Mouse (Mus musculus): ENCODE results near the gene Trim63.
"Not testable (repeated sequence)": the region's sequence is repeated elsewhere in the genome, so short reads cannot be mapped to it uniquely, and the experiment has no call there.

Gene Trim63

GRCm38 (mm10) chr4:134299498-134299810 lies 15.5 kb upstream of the Trim63 start:
- no peak for DNase-seq

GRCm38 (mm10) chr4:134300316-134300715 lies 14.6 kb upstream of the Trim63 start:
- DNase-seq = no peak

- no peak for DNase-seq
Measured at GRCm38 (mm10) chr4:134302084-134302483, 12.8 kb upstream of the Trim63 start.

GRCm38 (mm10) chr4:134306963-134307362 lies 8.0 kb upstream of the Trim63 start:
- no peak for DNase-seq

- no peak for DNase-seq
Measured at GRCm38 (mm10) chr4:134307367-134308072, 7.4 kb upstream of the Trim63 start.

- no peak for DNase-seq
Measured at GRCm38 (mm10) chr4:134310106-134310505, 4.8 kb upstream of the Trim63 start.

GRCm38 (mm10) chr4:134310656-134311055 lies 4.3 kb upstream of the Trim63 start:
- no peak for DNase-seq

- no peak for DNase-seq
Measured at GRCm38 (mm10) chr4:134311784-134312183, 3.1 kb upstream of the Trim63 start.

- DNase-seq = no peak
Measured at GRCm38 (mm10) chr4:134312341-134312740, 2.6 kb upstream of the Trim63 start.

GRCm38 (mm10) chr4:134312901-134313300 lies 2.0 kb upstream of the Trim63 start:
- no peak for DNase-seq

GRCm38 (mm10) chr4:134314081-134314655 lies 752 bp upstream of the Trim63 start:
- DNase-seq = no peak

GRCm38 (mm10) chr4:134315470-134315869 lies 550 bp downstream of the Trim63 start:
- no peak for DNase-seq

- DNase-seq = no peak
Measured at GRCm38 (mm10) chr4:134316390-134316789, 1.5 kb downstream of the Trim63 start.

- DNase-seq = no peak
Measured at GRCm38 (mm10) chr4:134319074-134319473, 4.2 kb downstream of the Trim63 start.

- no peak for DNase-seq
Measured at GRCm38 (mm10) chr4:134319674-134320073, 4.8 kb downstream of the Trim63 start.

GRCm38 (mm10) chr4:134321524-134321923 lies 6.6 kb downstream of the Trim63 start:
- no peak for DNase-seq

- no peak for DNase-seq
Measured at GRCm38 (mm10) chr4:134324655-134325054, 9.7 kb downstream of the Trim63 start.

- DNase-seq = no peak
Measured at GRCm38 (mm10) chr4:134326859-134327530, 12.1 kb downstream of the Trim63 start.

- DNase-seq = no peak
Measured at GRCm38 (mm10) chr4:134328151-134328550, 13.2 kb downstream of the Trim63 start.

- DNase-seq = no peak
Measured at GRCm38 (mm10) chr4:134328832-134329231, 13.9 kb downstream of the Trim63 start.

GRCm38 (mm10) chr4:134330281-134330680 lies 15.4 kb downstream of the Trim63 start:
- DNase-seq = no peak

GRCm38 (mm10) chr4:134341231-134341630 lies 26.3 kb downstream of the Trim63 start:
- not testable (repeated sequence) for DNase-seq

GRCm38 (mm10) chr4:134342213-134342779 lies 27.4 kb downstream of the Trim63 start:
- DNase-seq = no peak

All from cerebellum, adult 18-20 months (tissue).